20 mouse cellular contexts compared by ENCODE assay signal in genomic region chr13:12507426-12507825, GRCm38 (mm10). TPM values are rescaled to one million over a fixed set of nuclear protein-coding genes. Genes with fewer than 3 reads are reported as not detected.
DNase-seq lines count a peak whose midpoint lies in the region; ATAC-seq lines count a peak whose summit lies in the region.
"Had no signal": no experiment of that assay in that cellular context is flagged by ENCODE, and none has a peak within 500 bp of the region (broad histone marks: within the 10 kb centered on the region; RNA-seq: fewer than 3 reads in every experiment).

No protein-coding gene starts in this region.

- no peaks in the 10 kb centered on the region for H3K9me3 ChIP-seq in heart, embryonic 12.5 days (replicated peaks)
- H3K9me3 ChIP-seq: hindbrain, embryonic 12.5 days; midbrain, embryonic 10.5 days had no signal

- no peak overlapping the region for H3K4me2 ChIP-seq in heart, embryonic 12.5 days
- H3K4me2 ChIP-seq: hindbrain, embryonic 12.5 days had no signal

- no peaks in the 10 kb centered on the region for H3K36me3 ChIP-seq in heart, embryonic 12.5 days
- H3K36me3 ChIP-seq: hindbrain, embryonic 12.5 days; midbrain, embryonic 10.5 days had no signal

- ATAC-seq in heart, embryonic 12.5 days (ENCODE audit: insufficient number of reproducible peaks, low FRiP score): no peak
- ATAC-seq: forebrain, postnatal 0 days; intestine, embryonic 16.5 days had no signal

- H3K27ac ChIP-seq in heart, embryonic 12.5 days (ENCODE audit: poor library complexity, severe bottlenecking): no peak overlapping the region
- H3K27ac ChIP-seq: hindbrain, embryonic 12.5 days; kidney, postnatal 0 days; left cerebral cortex, adult 2 months; midbrain, embryonic 10.5 days had no signal

- no peak overlapping the region for H3K9ac ChIP-seq in heart, embryonic 12.5 days
- H3K9ac ChIP-seq: forebrain, postnatal 0 days; hindbrain, embryonic 12.5 days had no signal

- no peak overlapping the region for H3K4me3 ChIP-seq in heart, embryonic 12.5 days
- H3K4me3 ChIP-seq: hindbrain, embryonic 12.5 days; left cerebral cortex, adult 2 months; midbrain, embryonic 10.5 days had no signal

- peaks cover 5% of the 10 kb centered on the region for H3K4me1 ChIP-seq in heart, embryonic 12.5 days (replicated peaks)

- DNase-seq in CD4-positive, CD25-positive, alpha-beta regulatory T cell, adult 2 months (ENCODE audit: low read depth, low spot score): peak; percentile 67
- DNase-seq in c-Kit-positive CD71-negative TER-119-negative erythroid progenitor cells, embryonic 14.5 days (ENCODE audit: low read depth): peak; percentile 22
- peak; percentile 76 for DNase-seq in naive thymus-derived CD4-positive, alpha-beta T cell, adult 2 months (ENCODE audit: low read depth)
- peak; percentile 66 for DNase-seq in thymus, postnatal 25 days
- DNase-seq in layer of hippocampus, postnatal 14 days (ENCODE audit: low spot score in 2 of 2): no peak
- no peak for DNase-seq in heart, postnatal 36 days
- DNase-seq: adrenal gland, adult 2 months; cerebellum, adult 9-10 months; forebrain, postnatal 0 days; heart, adult 11 months; lung, postnatal 14 days had no signal

- no peaks in the 10 kb centered on the region for H3K27me3 ChIP-seq in heart, embryonic 12.5 days (replicated peaks)
- H3K27me3 ChIP-seq: hindbrain, embryonic 12.5 days had no signal

- intact Hi-C loops in heart, postnatal 36 days (cut with DNase I): no loop called here

- 78% methylated on average over 6 of the region's 6 CpGs for WGBS in heart, embryonic 12.5 days

RNA-seq across cellular contexts. Expression of gene Edaradd, which starts 12.8 kb away (rescaled TPM):
- total RNA-seq in layer of hippocampus, postnatal 14 days (2021): under 1 TPM; 0.69 to 0.78 TPM
- total RNA-seq in heart, postnatal 36 days (2021): under 1 TPM in 1 of 2 experiments, not detected in 1; 0.05 TPM
- 0.57 and 0.66 TPM in 2 replicates for polyA plus RNA-seq in heart, embryonic 12.5 days (2016; fragmentation: Nextera tagmentation; extraction: Ambion mirVana)
- total RNA-seq: gastrocnemius, adult 18-20 months; MEL had no signal
- polyA plus RNA-seq: C2C12 had no signal

RNA-seq across cellular contexts. Expression of gene Lgals8, which starts 42.7 kb away (rescaled TPM):
- total RNA-seq in layer of hippocampus, postnatal 14 days (2021): 10 to 100 TPM; 27.9 to 35.8 TPM
- 10 to 100 TPM; 39.4 to 42.8 TPM for total RNA-seq in heart, postnatal 36 days (2021)
- 12.8 and 12.9 TPM in 2 replicates for polyA plus RNA-seq in heart, embryonic 12.5 days (2016; fragmentation: Nextera tagmentation; extraction: Ambion mirVana)

RNA-seq across cellular contexts. Expression of gene Ero1lb, which starts 58.2 kb away (rescaled TPM):
- total RNA-seq in layer of hippocampus, postnatal 14 days (2021): 10 to 100 TPM; 11.2 TPM
- total RNA-seq in heart, postnatal 36 days (2021): 1 to 10 TPM; 2.6 to 2.7 TPM
- 7.8 and 7.9 TPM in 2 replicates for polyA plus RNA-seq in heart, embryonic 12.5 days (2016; fragmentation: Nextera tagmentation; extraction: Ambion mirVana)

Comparison
In these comparisons a context has a peak if more than half of its experiments do, and no peak if none do; other contexts are left out.
1. DNase-seq: peak in CD4-positive, CD25-positive, alpha-beta regulatory T cell, adult 2 months (single experiment), c-Kit-positive CD71-negative TER-119-negative erythroid progenitor cells, embryonic 14.5 days (single experiment), naive thymus-derived CD4-positive, alpha-beta T cell, adult 2 months (single experiment) and thymus, postnatal 25 days (single experiment); none in layer of hippocampus, postnatal 14 days (0 of 2) and heart, postnatal 36 days (0 of 2).